Mouse (Mus musculus): ENCODE results near the gene Tmem119.

DNA sequence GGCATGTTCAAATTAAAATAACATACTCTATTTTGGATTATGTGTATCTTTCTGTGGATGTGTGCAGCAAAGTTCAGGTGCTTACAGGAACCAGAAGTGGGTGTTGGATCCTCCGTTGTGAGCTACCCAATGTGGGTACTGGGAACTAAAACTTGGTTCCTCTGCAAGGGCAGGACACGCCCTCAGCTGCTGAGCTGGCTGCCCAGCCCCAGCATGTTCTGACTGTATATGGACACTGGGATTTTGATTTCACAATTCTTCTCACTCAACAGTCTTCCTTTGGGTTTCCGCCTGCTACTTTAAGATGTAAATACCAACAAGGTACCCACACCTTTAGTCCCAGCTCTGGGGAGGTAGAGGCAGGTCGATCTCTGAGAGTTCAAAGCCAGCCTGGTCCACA, 40.1 kb upstream of the Tmem119 start:
- no peak for TF ChIP-seq POLR2A (IDR thresholded peaks at IDR 0.05; ENCODE audit: borderline replicate concordance, extremely low read depth, low read depth, low read length)
- TF ChIP-seq CTCF (IDR thresholded peaks at IDR 0.05; ENCODE audit: insufficient read depth, low read length): no peak

Data from lung, adult 2 months (tissue).